Mouse (Mus musculus) cerebellum, postnatal 14 days (tissue): Measurements from ENCODE around the gene Taar4.

Source experiments
- DNase-seq, 2 experiments: peaks; one replicate each; pipeline ENCODE4 v3.0.0; 2021; ENCODE audit warnings: mixed read lengths in 2 of 2

The Taar4 gene

DNA sequence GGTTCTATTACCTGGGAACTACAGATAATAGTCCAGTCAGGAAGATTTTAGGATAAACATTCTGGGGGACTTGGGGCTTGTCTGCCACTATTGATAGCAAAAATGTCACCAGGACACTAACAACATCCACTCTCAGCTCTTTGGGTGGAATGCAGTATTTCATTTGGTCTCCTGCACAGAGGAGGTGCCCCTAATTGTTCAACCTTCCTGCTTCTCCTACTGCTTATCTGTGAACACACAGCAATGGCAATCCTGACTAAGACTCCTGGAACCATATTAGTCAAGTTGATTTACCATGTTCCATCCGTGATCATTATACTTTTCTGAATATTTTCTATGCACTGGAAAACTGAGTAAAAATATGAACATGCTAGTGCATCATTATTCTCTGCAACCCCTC is 47.8 kb downstream of the Taar4 start:
- DNase-seq: no peak
